Mouse (Mus musculus) cerebellum, adult 8-10 months (tissue): ENCODE data around the gene Osbp2.
"Not testable (repeated sequence)": the region's sequence is repeated elsewhere in the genome, so short reads cannot be mapped to it uniquely, and the experiment has no call there.

ENCODE experiments used
- DNase-seq: peaks from one replicate; pipeline ENCODE4 v3.0.0; 2022

Gene Osbp2

DNA sequence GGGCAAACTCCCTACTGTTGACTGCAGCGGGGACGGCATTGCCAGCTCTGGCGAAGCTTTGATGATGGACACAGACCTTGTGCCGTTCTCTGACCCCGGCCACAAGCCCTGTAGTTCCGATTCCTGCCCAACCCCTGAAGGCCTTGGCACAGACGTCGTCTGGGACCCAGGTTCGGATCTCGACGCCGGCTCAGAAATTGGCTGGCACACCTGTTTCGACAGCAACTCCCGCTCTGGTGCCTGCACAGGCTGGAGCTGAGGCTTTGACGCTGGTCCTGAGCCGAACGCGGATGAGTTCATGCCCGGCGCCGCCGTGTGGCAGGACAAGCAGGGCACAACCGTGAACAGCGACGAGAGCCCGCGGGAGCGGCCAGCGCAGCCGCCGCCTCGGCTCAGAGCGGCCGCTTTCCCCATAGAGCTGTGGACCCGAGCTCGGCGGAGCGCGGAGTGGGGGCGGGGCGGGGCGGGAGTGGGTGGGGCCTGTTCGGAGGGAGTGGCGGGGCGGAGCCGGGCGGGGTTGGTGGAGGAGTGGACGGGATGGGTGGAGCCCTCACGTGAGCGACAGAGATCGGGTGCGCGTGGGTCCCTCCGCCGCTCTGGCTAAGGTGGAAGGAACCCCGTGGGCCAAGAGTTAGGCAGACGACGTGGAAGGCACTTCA is at the start of gene Osbp2:
Gene Osbp2 (minus strand): TSS at position 450 of the 659 bp plus-strand sequence.
- DNase-seq, result peak; percentile 88

DNA sequence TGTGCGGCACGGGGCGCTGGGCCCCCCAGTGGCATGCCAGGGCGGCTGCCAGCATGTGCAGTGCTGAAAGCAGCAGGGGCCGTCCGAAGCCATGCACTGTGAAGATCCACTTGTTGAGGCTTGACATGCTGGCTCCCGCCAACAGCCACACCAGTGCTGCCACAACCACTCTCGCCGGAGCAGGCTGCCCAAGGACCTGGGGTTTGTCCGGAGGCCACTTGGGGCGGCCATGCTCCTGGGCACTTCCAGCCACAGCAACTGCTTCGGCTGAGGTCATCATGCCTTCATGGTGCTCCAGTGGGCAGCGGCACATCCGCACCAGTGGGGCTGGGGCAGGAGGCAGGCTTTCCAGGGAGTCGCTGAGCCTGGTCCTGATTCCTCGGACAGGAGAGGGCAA is 49.2 kb upstream of the Osbp2 start:
- DNase-seq, result no peak

DNA sequence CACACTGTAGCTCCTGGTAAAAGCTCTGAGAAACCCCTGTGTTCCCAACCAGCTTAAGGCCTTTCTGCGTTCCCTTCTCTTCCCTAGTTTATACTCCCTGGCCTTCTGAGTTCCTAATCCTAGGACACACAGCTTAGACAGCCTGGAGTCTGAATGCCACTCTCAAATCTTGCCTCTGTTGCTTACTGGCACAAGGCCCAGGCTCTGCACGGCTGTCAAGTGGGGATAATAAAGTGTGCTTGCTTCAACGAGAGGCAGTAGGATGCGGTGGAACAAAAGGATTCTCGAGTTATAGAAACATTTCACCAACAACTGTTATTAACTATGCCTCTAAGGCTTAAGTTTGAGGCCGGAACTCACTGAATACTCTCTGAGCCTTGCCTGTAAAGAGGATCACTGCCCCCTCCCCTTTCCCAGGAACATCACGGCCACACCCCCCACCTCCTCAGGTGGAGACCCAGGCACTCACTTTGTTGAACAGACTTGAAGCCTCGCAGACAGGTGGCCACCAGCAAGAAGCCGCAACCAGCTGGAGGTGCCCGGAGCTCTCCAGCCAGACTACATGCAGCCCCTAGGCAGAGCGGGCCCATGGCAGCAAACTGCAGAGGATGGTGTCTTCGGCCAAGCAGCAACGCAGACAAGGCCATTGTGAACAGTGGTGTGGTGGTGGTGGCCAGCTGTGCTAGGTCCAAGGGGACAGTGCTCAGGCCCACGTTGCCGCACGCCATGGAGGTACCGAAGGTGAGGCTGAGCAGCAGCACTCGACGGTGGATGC is 48.6 kb upstream of the Osbp2 start:
- peak; percentile 39 for DNase-seq

DNA sequence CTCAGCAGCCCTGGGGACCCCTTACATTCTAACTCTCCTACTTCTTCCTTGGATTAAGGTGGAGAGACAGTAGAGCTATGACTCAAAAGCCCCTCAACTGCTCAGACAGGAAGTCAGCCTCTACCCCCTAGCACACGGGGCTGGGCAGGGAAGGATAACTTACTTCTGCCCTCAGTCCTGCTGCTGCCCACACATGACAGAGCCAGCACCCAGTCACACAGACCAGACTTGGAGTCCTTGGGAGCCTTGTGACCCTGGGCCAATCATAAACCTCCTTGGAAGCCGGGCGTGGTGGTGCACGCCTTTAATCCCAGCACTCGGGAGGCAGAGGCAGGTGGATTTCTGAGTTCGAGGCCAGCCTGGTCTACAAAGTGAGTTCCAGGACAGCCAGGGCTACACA is 47.7 kb upstream of the Osbp2 start:
- DNase-seq, result not testable (repeated sequence)

GRCm38 (mm10) chr11:3910513-3911310 is 47.0 kb upstream of the Osbp2 start:
- no peak for DNase-seq

DNA sequence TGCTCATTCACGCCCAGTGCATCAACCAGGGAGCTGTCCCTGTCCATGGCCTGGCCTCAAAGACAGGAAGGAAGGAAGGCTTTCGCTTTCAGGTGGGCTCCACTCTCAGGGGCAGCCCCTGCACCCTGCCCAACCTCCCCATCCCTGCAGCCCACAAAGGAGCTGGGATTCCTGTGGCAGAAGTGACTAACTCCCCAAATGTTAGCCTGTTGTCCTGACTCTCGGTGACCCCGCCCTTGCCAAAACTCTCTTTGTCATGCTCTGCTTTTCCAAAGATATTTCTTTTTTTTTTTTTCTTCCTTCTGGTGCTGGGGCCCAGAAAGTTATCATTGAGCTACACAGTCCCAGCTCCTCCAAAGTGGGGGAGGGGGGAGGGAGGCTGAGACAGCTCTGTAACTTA is 45.5 kb upstream of the Osbp2 start:
- no peak for DNase-seq

DNA sequence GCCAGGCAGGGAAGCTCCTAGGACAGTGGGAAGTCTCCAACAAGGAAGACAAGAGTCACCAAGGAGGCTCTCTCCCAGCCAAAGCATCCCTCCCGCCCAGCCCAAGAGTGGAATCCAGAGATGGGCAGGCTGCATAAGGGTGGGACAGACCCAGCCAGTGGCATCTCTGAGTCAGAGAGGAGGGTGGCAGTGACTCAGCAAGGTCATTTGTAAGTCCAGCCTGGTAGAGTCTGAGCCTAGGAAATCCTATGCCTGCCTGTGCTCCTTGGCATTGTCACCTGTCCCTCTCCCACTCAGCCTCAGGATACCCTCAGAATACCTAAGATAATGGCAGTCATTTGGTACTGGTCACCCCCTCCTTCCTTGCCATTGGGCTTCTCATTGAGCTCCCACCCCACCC is 41.7 kb upstream of the Osbp2 start:
- no peak for DNase-seq

DNA sequence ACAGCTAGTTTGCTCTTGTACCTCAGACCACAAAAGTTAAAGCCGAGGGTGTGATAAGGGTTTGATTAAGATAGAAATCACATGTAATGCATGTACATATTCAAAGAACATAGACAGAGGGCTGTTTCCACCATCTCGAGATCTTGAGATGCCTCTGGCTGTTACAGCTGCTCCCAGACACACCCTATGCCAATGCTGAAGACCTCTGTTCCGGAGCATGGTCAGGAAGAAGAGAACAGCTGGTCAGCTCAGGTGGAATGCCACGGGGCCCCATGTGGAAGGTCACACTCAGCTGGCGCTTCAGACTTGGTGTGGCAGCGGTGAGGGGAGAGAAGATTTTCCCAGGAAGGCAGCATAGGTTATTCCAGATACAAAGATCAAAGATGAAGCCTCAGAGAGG is 41.0 kb upstream of the Osbp2 start:
- DNase-seq, result no peak

DNA sequence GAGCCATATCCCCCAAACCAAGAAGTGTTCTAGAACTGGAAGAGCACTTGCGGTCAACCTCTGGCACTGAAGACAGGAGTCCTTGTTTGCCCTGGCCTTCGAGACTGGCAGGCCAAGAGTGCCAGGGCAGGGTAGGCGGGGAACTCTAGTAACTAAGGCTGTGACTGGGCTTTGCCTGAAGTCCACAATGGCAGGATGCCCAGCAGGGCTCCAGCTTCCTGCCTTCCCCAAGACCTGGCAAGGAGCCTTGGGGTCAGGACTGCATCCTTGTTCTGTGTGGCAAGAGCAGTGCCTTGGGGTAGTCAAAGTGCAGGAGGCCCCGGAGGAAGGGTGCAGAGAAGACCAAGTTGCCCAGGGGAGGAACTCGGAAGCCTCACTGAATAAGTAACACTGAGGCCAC is 39.3 kb upstream of the Osbp2 start:
- DNase-seq, result no peak

DNA sequence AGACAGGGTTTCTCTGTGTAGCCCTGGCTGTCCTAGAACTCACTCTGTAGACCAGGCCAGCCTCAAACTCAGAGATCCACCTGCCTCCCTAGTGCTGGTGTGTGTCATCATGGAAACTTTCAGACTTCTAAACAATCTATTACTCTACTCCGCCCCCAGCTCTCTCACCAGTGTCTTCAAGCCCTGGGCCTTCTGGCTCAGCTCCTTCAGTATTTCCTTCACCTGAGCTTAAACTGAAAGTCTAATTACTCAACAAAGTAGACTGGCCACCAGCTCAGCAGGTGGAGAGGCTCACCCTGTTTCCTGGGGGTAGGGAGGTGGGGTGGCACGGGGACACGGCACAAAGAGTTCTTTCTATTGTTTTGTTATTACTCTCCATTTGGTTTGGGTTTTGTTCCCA is 38.8 kb upstream of the Osbp2 start:
- DNase-seq, result no peak

DNA sequence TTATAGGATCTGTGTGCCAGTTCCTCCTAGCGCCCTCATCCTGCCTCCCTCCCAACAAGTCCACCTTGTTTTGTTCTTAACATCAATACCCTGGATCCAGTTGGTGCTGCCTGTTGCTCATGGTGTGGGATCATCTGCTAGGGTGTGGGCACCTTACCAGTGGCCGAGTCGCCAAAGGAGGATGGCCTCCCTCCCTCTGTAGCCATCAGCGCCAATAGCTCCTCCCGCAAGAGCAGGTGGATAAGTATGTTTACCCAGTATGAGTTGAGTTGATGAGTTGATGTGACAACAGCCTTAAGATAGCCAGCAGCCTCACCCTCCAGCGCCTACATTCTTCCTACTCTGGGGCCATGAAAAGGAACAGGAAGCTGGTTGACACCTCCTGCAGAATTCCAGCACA is 36.6 kb upstream of the Osbp2 start:
- DNase-seq, result no peak

DNA sequence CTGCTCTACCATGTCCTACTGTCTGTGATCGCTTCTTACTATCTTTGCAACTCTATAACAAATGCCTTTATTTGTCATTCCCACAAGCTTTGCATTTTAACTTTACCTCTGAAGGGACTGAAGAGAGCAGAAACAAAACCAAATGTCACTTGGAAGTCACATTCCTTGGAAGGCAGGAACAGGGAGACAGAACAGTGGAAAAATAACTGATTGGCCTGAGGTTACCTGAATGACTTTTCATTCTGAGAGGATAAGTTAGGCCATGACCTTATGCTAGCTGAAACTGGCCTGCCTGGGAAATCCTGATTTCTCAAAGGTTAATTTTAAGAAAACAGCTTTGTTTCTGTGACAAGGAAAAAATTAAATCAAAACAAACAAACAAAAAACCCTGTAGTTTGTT is 32.2 kb upstream of the Osbp2 start:
- no peak for DNase-seq

DNA sequence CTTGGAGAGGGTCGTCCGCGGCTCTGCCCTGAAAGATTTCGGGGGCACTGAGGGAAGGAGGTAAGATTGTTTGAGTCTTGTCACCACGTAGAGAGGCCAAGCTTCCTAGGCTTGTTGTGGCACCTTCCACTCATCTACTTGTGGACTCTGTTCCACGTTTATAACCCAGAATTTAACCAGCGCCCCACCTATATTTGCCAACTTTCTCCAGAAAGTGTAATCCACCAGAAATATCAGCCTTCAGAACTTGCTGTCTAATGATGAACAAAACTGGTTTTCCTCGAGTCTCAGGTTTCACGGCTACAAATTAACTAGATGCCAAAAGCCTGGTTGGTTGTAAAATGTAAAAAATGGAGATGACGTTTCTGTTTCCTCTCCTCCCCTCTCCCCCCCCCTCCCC is 31.8 kb upstream of the Osbp2 start:
- DNase-seq, result no peak

GRCm38 (mm10) chr11:3894406-3895281 is 30.9 kb upstream of the Osbp2 start, which contains the start of the genes 4921536K21Rik and Dusp18:
TSS of gene 4921536K21Rik (minus strand) at chr11:3895098.
TSS of gene Dusp18 (plus strand) at chr11:3895240.
- peak; percentile 54 for DNase-seq

GRCm38 (mm10) chr11:3893970-3894369 is 30.3 kb upstream of the Osbp2 start:
- no peak for DNase-seq

DNA sequence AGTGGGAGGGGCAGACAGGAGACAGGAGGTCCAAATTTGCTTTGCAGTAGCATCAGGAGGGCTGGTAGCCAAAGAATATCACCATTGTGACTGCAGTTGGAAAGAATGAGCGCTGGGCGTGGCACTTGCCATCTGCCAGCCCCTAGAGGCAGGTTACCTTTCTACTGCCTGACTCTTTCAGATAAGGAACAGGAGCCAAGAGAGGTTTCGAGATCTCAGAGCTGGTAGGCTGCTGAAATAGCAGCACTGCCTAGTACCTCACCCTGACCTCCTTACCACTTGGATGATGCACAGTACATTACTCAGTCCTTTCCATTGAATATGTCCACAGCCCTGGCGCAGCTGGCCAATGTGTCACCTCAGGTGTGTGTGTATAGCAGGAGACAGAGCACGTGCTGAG is 23.6 kb upstream of the Osbp2 start:
- DNase-seq, result no peak

DNA sequence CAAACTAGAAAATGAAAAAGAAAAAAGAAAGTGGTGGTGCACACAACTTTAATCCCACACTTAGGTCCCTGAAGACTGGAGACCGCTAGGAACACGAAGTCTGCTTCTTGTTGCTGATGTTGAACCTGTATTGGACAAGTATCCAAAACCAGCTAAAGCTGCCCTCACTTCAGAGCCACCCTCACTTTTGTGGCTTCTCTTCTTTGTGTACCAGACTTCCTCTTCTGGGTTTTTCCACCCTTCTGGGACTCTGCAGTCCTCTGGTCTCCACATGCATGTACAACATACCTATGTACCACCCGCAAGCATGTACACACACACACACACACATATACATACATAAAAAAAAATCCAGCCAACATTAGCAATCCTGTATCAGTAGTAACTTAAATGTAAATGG is 20.0 kb upstream of the Osbp2 start:
- no peak for DNase-seq

GRCm38 (mm10) chr11:3879836-3880235 is 16.1 kb upstream of the Osbp2 start:
- peak; percentile 86 for DNase-seq

GRCm38 (mm10) chr11:3878660-3879059 is 15.0 kb upstream of the Osbp2 start:
- DNase-seq, result no peak

GRCm38 (mm10) chr11:3876419-3876818 is 12.7 kb upstream of the Osbp2 start:
- DNase-seq, result peak; percentile 47

GRCm38 (mm10) chr11:3864343-3864742 is 640 bp upstream of the Osbp2 start:
- no peak for DNase-seq

DNA sequence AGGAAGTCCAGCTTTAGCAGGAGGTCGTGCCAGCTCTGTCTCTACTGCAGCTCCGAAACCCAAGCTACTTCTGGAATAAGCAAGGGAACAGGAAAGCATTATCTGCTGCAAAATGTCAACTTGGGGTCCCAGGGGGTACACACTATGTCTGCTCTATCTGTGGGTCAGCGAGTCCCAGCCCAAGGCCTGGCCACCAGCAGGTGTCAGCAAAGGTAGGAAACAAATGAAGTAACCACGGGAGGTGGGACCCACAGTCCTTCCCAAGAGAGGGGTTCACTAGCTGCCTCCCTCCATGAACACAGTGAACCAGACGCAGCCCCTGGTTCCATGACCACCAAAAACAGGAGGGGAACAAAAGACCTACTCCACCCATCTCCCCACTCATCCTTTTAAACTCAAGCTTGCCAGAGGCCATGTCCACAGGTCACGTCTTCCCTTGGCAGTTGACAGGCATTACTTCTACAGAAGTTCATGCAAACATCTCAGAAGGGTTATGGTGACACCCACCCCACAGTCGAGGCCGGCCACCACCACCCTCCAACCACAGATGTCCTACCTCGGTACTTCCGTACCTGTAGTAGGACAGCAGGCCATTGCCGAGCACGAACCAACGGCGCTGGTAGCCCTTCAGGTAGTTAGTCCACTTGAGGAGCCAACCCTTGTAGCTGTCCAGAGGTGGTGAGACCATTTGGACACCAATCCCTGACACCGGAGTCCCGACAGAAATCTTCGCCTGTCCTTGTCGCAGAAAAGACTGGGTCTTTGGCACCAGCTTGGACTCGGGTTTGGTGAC is 846 bp downstream of the Osbp2 start:
- DNase-seq, result no peak
